Mouse (Mus musculus): ENCODE data around the gene Sox3.

The Sox3 gene

DNA sequence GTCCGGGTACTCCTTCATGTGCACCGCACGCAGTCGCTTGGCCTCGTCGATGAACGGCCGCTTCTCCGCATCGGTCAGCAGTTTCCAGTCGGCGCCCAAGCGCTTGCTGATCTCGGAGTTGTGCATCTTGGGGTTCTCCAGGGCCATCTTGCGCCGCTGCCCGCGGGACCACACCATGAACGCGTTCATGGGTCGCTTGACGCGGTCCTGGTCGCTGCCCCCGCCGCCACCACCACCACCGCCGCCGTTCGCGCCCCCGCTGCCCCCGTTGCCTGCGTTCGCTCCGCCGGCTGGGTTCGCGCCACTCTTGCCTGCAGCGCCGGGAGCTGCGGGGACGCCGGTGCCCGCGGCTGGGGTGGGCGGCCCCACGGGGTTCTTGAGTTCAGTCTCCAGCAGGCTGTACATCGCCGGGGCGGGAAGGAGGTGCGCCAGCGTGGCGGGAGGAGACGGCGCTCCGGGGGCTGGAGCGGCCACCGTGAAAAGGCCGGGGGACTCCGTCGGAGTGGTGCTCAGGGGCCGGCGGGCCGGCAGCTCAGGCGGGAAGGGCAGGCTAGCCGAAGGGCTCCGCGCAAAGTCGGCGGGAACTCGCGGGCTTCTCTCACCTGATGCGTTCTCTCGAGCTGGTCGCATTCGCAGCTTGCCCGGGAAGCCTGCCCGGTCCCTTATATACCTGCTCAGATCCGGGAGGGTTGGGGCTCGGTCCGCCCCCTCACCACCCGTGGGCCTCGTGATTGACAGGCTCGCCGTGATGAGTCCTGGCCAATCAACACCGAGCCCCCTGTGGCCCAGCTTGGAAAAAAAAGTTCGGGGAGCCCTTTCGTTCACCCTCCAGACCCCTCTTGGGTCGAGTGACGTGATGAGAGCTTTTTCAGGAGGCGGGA lies at the start of gene Sox3:
Gene Sox3, minus strand, starts transcription at position 630 of the 881 bp plus-strand sequence.
- DNase-seq (ENCODE audit: low spot score) = no peak

DNA sequence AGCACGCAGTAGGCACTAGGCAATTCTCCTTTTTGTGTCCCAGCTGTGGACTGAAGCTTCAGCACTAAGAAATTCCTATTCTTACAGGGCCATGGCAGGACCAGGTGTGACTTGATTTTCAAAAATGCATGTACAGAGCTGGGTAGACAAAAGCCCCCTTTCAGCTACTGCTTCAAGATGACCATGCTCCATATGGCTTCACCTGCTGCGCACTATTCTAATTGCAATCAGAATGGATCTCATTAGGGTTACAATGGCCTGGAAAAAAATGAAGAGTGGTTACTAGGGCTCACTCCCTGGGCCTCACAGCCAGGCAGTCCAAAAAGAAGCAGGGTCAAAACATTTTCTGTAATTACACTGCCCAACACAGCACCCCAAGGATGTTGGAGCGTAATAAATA lies 47.0 kb upstream of the Sox3 start:
- no peak for DNase-seq (ENCODE audit: low spot score)

DNA sequence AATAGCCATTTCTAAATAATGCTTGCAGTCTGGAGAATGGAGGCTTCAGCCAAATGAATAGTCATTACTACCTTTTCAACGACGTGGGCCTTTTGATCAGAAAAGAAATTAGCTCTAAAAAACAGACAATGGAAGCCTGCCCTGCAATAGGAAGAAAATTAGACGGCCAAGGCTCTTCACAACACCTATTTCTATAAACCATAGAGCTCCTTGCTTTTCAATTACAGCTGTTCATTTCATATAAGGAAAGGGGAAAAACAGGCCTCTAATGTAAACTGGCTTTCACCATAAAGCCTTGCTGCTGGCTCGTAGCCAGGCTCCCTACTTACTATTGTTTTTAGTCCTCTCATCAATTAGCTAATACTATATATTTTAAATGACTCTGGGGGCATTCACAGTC lies 6.3 kb upstream of the Sox3 start:
- DNase-seq (ENCODE audit: low spot score) = no peak

DNA sequence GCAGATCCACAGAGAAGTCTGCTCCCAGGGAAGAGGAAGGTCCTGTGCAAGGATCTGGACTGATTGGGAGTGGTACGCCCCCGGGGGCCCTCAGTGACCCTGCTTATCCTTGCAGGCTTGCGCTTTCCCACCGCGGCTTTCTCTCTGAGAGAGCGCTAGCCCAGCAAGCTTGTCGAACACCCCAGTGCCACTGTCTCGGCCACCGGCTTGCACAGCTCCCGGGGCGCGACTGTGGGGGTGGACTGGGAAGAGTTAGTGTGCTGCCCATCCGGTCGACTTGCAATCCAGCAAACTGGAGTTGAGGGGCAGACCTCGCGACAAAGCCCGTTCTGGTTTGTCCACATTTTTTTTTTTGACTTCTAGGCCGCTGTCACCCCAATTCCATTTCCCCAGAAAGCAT lies 5.4 kb upstream of the Sox3 start:
- no peak for DNase-seq (ENCODE audit: low spot score)

DNA sequence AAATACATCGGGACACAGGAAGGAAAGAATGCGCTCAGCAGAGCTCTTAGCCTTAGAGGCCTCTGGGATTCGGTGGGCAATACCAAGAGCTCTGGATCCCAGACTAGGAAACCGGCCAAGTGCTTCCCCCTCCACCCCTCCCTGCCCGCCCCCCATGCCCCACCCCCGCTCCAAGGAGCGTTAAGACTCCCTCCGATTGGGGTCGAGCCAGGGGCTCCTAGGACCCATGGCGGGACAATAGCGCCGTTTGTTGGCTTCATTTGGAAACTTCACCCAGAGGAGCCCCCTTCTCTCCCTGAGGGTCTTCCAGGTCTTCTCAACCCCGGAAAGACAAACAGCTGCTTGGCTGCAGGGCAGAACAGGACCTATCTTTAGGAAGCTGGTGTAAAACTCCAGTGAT lies 3.1 kb upstream of the Sox3 start:
- no peak for DNase-seq (ENCODE audit: low spot score)

DNA sequence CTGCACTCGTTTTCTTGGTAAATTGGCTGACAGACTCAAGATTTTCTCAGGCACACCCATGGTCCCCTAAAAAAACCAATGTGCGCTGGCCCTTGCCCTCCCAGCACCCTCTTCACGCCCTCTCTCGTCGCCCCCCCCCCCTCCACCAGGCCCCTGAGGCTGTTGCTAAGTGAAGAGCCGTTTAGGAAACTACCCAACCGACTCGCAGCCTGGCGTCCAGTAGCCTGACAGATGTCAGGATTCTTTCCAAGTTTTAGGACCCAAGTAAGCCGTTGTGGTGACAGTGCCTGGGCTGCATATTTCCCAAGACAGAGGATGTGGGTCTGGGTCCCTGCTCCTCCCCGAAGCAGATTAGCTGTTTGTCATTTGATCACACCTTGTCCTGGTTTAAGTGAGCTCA lies 2.2 kb upstream of the Sox3 start:
- no peak for DNase-seq (ENCODE audit: low spot score)

DNA sequence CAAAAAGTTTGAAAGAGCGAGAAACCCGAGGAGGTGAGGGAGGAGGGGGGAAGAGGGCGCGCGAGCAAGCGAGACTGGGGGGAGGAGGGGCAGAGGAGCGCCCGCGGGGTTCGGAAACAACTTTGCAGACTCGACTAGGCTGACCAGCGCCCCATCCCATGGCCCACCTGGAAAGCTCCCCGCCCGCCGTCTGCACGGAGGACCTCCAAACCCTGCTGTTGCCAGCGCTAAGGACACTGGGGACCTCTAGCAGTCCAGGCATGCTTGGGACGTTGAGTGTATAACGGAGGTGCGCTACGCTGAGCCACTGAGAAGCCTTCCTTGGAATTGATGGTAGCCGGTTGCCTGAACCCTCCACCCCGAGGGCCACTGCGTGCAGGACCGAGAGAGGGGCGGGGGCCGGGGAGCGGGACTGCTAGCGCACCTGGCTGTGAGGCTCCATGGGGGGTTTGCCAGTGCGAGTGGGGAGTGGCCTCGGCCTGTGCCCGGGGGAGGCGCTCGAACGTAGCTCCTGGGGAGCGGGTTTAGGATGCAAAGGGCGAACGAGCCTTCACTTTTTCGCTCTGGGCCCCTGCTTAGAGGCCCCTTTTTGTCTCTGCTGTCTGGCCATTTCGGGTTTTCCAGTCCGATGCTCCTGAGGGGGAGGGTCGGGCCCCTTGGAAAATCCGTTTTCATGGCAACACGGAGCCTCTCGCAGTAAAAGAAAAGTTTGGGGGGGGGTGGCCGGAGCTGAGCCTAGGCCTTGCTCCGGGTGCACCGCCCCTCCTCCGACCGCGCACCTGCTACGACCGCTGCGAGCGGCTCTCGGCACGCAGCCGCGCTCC lies 702 bp upstream of the Sox3 start:
- no peak for DNase-seq (ENCODE audit: low spot score)

DNA sequence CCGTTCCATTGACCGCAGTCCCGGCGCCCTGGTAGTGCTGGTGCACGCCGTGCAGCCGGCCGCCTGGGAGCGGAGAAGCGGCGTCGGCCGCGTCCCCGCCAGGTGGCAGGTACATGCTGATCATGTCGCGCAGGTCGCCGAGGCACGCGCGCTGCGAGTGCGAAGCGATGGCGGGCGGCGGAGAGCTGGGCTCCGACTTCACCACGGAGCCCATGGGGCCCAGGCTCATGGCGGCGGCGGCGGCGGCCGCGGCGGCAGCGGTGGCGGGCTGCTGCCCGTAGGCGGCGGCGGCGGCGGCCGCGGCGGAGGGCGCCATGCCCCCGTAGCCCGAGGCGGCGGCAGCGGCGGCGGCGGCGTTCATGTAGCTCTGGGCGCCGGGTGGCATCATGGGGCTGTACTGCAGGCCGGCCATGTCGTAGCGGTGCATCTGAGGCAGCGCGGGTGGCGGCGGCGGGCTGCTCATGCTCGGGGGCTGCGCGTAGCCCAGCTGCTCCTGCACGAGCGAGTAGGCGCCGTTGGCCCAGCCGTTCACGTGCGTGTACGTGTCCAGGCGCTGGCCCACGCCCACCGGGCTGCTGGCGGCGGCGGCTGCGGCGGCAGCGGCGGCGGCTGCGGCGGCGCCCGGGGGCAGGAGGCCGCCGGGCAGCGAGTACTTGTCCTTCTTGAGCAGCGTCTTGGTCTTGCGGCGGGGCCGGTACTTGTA lies 981 bp downstream of the Sox3 start:
- no peak for DNase-seq (ENCODE audit: low spot score)

DNA sequence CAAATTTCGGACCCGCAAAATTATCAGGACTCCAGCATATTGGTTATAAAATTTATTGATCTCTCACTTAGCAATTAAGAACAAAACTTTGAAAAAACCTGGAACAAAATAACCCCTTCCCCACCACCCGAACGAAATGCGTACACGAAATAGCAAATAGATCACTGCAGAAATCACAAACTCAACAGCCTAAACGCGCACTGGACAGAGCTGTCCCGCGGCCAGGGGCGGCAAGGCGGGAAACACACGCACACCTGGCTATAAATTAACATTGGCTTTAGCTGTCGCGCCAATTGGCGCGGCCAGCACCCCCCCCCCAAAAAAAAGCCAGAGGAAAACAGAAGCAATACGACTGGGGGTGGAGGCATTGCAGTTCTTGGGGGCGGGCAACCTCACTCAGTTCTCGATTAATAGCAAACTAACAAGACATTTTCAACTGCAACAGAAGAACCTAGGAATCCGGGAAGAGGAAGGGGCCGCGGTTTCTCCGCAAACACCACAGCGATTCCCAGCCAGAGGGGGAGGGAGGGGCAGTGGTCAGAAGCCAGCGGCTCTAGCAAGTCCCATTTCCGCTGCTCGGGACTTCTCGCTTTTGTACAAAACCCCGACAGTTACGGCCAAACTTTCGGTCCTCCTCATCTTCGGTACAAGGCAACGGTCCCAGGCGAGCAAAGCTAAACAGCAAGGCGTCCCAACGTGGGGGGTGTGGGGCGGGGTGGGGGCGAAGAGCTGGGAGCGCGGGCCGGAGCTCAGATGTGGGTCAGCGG lies 1.7 kb downstream of the Sox3 start:
- no peak for DNase-seq (ENCODE audit: low spot score)

DNA sequence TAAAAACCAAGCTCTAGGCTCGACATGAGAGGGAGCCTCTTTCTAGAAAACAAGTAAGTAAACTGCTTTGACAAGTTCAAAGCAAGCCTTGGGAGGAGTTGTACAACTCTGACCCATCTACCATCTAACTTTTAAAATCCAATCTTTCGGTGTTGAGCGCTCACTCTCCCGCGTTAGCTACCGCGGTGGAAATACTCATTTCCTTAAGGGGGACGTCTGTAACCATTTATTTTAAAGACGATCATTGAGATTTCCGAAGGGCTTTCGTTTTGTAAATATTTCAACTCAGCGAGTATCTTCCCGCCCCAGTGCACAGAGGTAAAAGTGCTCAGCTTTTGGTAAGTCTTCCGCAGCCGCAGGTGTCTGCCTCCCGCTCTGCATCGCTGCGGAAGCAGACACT lies 2.6 kb downstream of the Sox3 start:
- DNase-seq (ENCODE audit: low spot score) = no peak

DNA sequence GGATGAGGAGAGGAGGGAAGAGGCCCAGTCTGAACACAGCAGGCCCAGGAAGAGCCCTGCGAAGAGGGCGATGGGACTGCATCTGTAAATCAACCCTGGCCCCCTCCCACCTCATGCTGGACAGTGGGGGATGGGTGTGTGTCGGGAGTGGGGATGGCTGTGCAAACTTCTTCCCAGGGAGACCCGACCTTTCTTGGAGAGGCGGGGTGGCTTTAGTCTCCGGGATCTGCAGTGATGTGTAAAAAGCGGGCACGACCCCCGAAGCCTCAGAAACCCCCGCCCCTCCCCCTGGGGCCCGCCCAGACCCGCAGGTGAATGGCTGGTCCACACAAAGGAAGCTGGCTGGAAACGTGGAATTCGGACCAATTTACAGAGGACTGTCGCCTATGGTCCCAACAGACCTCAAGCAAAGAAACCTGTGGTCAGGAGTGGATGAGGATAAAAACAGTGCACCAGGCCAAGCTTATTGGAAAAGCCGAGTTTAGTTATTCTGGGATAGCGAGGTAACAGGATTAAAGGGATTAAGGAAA lies 3.2 kb downstream of the Sox3 start:
- no peak for DNase-seq (ENCODE audit: low spot score)

Data from ovary, postnatal 10 days (tissue).